Mouse (Mus musculus) liver, embryonic 11.5 days (tissue): ENCODE results near the gene Phf3. TPM values are rescaled to one million over a fixed set of nuclear protein-coding genes. Genes with fewer than 3 reads are reported as not detected.
A peak's percentile ranks its signal among the peaks of the same experiment; 100 is the strongest.

Experiments used
- ATAC-seq: fragments of 200-750 bp; cut with Nextera tagmentation; replicated peaks from 2 replicates; pipeline ENCODE4 v1.8.0; 2017; ENCODE audit warnings: moderate number of reproducible peaks, mild to moderate bottlenecking, moderate TSS enrichment, moderate library complexity; ENCODE audit not compliant: low FRiP score
- DNase-seq: peaks from one replicate; pipeline ENCODE4 v3.0.0-alpha.2; 2017; ENCODE audit warnings: low spot score
- H3K27ac ChIP-seq: fragments of 300-500 bp; sonication (generic); 2 replicates; pipeline ENCODE4 v1.5.1; 2014; ENCODE audit warnings: mild to moderate bottlenecking, low read depth, low read length, control low read depth
- H3K27me3 ChIP-seq: fragments of 300-500 bp; sonication (generic); replicated peaks from 2 replicates; pipeline ENCODE4 v1.6.1; 2014; ENCODE audit warnings: low read length, mixed read lengths; ENCODE audit not compliant: control insufficient read depth, insufficient read depth
- H3K36me3 ChIP-seq: fragments of 300-500 bp; sonication (generic); 2 replicates; pipeline ENCODE4 v1.6.1; 2014; ENCODE audit warnings: mild to moderate bottlenecking, low read length, moderate library complexity, mixed read lengths; ENCODE audit not compliant: control insufficient read depth, insufficient read depth
- H3K4me1 ChIP-seq: fragments of 300-500 bp; sonication (generic); replicated peaks from 2 replicates; pipeline ENCODE4 v1.6.1; 2014; ENCODE audit warnings: low read length, mixed read lengths; ENCODE audit not compliant: control insufficient read depth, insufficient read depth
- H3K4me2 ChIP-seq: fragments of 300-500 bp; sonication (generic); 2 replicates; pipeline ENCODE4 v1.6.1; 2014; ENCODE audit warnings: mild to moderate bottlenecking, control low read depth, moderate library complexity
- H3K4me3 ChIP-seq: fragments of 300-500 bp; sonication (generic); 2 replicates; pipeline ENCODE4 v1.5.1; 2014; ENCODE audit warnings: low read depth, low read length, control low read depth
- H3K9ac ChIP-seq: fragments of 300-500 bp; sonication (generic); 2 replicates; pipeline ENCODE4 v1.6.1; 2014; ENCODE audit warnings: low read depth, low read length, control low read depth
- H3K9me3 ChIP-seq: fragments of 300-500 bp; sonication (generic); 2 replicates; pipeline ENCODE4 v1.6.1; 2016; ENCODE audit warnings: low read length, inconsistent platforms, mixed read lengths; ENCODE audit not compliant: control insufficient read depth
- WGBS: fragments of 180-500 bp; shearing (Covaris S2); extraction: QIAGEN DNeasy Blood & Tissue Kit; methylation state at CpG from one replicate; pipeline ENCODE4 v1.1.7; 2014; 5-methylcytosine and 5-hydroxymethylcytosine counted together
- polyA plus RNA-seq: library from polyadenylated mRNA; unstranded; fragments of >200 nt; fragmentation: Nextera tagmentation; extraction: Ambion mirVana; gene quantifications from 2 replicates; pipeline ENCODE4 v1.2.1, GENCODE M21; 2014

The Phf3 gene
- polyA plus RNA-seq, 1 experiment from 2014 or later = 27.0 TPM

DNA sequence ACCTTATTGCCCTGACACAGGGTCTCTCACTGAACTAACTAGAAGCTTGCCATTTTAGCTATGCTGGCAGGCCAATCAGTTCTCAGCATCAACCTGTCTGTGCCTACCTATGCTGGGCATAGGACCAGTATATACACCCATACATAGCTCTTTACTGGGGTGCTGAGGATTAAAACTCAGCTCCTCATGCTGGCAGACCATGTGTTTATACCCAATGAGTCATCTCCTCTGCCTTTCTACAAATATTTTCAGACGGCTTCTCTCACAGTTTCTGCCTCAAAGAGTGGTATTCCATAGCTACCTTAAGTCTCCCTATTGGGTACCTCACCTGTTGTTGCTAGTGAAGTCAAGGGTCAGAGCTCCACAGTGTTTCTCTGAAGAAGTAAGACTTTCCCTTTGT lies 84.0 kb downstream of the Phf3 start:
- no peak for ATAC-seq
- Histone ChIP-seq H3K27me3 (no peaks in the 10 kb centered on the region), H3K9me3 (no peaks in the 10 kb centered on the region), H3K27ac (no peak overlapping the region), H3K9ac (no peak overlapping the region), H3K4me2 (no peak overlapping the region), H3K4me1 (no peaks in the 10 kb centered on the region), H3K36me3 (no peaks in the 10 kb centered on the region), H3K4me3 (no peak overlapping the region)
- 61% methylated on average over 1 of the region's 1 CpGs for WGBS
- no peak for DNase-seq

DNA sequence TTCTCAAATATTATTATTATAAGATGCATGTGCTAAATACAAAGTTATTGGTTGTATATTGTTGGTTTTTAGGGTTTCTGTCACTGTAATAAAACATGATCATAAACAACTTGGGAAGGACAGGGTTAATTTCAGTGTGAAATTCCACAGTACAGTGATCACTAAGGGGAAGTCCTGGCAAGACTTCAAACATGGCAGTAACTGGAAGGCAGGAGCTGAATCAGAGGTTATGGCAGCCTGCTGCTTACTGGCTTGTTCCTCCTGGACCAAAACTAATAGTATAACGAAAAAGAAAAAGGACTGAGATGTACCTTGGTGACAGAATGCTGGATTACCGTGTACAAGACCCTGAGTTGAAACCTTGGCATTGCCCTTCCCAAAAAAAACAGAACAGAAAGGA lies 84.7 kb downstream of the Phf3 start:
- Histone ChIP-seq H3K9me3 (no peaks in the 10 kb centered on the region), H3K4me1 (no peaks in the 10 kb centered on the region), H3K36me3 (no peaks in the 10 kb centered on the region), H3K4me2 (no peak overlapping the region), H3K4me3 (no peak overlapping the region), H3K27me3 (no peaks in the 10 kb centered on the region), H3K9ac (no peak overlapping the region), H3K27ac (no peak overlapping the region)
- ATAC-seq (no peak), DNase-seq (no peak)
- 63% methylated on average over 2 of the region's 2 CpGs for WGBS

DNA sequence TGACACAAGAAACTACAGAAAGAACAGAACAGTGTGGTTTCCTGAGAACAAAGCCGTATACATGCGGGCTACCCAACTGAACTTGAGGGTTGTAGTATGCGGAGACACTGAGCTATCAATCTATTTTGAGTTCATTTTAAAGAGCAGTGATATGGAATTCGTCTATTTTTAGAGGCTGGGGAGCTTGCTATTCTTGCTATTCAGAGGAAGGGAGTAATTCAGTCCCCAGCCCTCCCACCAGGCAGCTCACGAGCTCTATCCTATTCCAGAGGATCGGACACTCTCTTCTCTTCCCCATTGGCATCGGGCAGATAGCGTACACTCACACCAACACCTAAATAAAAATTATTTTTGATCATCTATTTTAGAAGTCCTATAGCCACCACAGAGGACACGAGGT lies 87.1 kb downstream of the Phf3 start:
- DNase-seq (no peak), ATAC-seq (no peak)
- Histone ChIP-seq H3K27ac (no peak overlapping the region), H3K9me3 (no peaks in the 10 kb centered on the region), H3K27me3 (no peaks in the 10 kb centered on the region), H3K4me1 (no peaks in the 10 kb centered on the region), H3K4me3 (no peak overlapping the region), H3K36me3 (no peaks in the 10 kb centered on the region), H3K9ac (no peak overlapping the region), H3K4me2 (no peak overlapping the region)
- WGBS = 79% methylated on average over 9 of the region's 9 CpGs

DNA sequence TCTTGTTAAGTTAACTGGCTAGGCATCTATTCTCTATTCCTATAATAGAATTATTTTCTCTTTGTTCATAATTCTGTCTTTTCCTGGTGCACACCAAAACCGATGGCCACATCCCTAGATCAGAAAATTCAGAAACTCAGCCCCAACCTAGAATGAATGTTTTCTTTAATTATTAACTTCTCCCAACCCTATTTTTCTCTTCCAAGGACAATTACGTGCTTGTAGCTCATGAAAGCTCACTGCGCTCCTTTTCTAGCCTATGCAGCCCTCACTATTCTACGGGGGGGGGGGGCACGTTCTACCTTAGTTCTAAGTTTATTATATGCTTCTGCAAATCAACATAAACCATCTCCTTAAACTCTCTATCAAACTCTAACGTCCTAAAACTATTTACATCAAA lies 90.0 kb downstream of the Phf3 start:
- WGBS = 75% methylated on average over 6 of the region's 6 CpGs
- Histone ChIP-seq H3K4me2 (no peak overlapping the region), H3K4me3 (no peak overlapping the region), H3K27me3 (no peaks in the 10 kb centered on the region), H3K27ac (no peak overlapping the region), H3K4me1 (no peaks in the 10 kb centered on the region), H3K36me3 (no peaks in the 10 kb centered on the region), H3K9ac (no peak overlapping the region), H3K9me3 (no peaks in the 10 kb centered on the region)
- DNase-seq (no peak), ATAC-seq (no peak)

DNA sequence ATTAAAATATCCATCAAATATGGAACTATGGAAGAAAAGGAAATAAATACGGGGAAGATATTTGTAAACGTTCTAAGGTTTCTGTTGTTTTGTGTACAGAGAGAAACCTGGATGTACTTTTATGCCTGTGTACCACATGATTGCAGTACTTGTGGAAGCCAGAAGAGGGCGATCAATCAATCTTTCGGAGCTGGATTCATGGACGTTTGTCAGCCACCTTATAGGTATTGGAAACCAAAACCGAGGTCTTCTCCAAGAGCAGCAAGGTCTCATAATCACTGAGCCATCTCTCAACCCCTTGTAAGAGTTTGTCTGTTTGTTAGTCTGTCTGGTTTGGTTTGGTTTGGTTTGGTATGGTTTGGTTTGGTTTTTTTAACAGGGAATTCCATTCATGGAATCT lies 93.4 kb downstream of the Phf3 start:
- Histone ChIP-seq H3K9ac (no peak overlapping the region), H3K4me3 (no peak overlapping the region), H3K27me3 (no peaks in the 10 kb centered on the region), H3K4me2 (no peak overlapping the region), H3K27ac (no peak overlapping the region), H3K9me3 (no peaks in the 10 kb centered on the region), H3K4me1 (no peaks in the 10 kb centered on the region), H3K36me3 (no peaks in the 10 kb centered on the region)
- ATAC-seq (no peak), DNase-seq (no peak)
- 39% methylated on average over 6 of the region's 6 CpGs for WGBS

DNA sequence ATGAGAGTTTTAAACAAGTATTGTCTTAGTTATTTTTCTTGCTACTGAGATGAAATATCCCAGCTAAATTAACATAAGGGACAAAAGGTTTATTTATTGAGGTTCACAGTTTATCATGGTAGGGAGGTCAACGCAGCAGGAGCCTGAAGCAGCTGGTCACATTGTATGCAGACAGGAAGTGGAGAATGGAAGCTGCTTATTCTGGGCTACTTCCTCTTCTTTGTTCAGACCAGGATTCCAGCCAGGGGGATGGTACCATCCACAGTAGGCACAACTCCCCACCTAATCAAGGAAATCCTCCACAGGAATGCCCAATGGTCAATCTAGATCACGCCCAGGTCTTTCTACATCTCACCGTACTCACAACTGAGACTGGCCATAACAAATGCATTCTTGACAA lies 94.2 kb downstream of the Phf3 start:
- H3K27ac ChIP-seq = no peak overlapping the region
- no peaks in the 10 kb centered on the region for H3K9me3 ChIP-seq
- DNase-seq = no peak
- WGBS = 82% methylated on average over 3 of the region's 3 CpGs
- no peak for ATAC-seq
- no peak overlapping the region for H3K9ac ChIP-seq
- no peaks in the 10 kb centered on the region for H3K4me1 ChIP-seq
- no peaks in the 10 kb centered on the region for H3K27me3 ChIP-seq
- no peak overlapping the region for H3K4me3 ChIP-seq
- H3K4me2 ChIP-seq = no peak overlapping the region
- no peaks in the 10 kb centered on the region for H3K36me3 ChIP-seq

DNA sequence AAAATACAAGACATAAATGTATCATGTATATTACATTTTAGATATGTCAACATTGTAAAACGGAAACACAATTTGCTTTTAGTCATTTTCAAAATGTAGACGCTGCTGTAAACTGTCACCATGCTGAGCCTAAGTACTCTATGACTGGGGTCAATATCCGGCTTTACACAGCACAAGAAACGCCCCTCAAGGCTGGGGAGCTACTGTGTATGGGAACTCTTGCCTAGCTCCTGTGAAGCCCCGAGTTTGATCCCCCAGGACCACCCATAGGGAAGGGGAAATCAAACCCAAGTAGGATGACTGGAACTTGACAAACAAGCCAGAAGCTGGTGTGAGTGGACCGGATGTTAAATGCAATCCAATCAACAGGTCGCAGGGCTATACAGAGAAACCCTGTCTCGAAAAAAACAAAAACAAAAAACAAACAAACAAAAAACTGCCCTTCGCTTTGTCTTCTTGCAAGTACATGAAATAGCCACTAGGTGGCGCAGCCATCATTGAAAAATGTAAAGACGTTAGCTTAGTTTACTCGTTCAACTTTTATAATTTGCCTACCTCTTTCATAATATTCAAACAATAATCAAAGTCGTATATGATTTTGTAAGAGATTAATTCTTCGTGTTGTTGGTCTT lies 95.2 kb downstream of the Phf3 start:
- Histone ChIP-seq H3K4me3 (no peak overlapping the region), H3K27ac (no peak overlapping the region), H3K27me3 (no peaks in the 10 kb centered on the region), H3K4me2 (peak overlapping the region; percentile 35), H3K4me1 (no peaks in the 10 kb centered on the region), H3K9ac (no peak overlapping the region), H3K9me3 (no peaks in the 10 kb centered on the region), H3K36me3 (no peaks in the 10 kb centered on the region)
- DNase-seq = no peak
- 20% methylated on average over 14 of the region's 14 CpGs for WGBS
- ATAC-seq = no peak

DNA sequence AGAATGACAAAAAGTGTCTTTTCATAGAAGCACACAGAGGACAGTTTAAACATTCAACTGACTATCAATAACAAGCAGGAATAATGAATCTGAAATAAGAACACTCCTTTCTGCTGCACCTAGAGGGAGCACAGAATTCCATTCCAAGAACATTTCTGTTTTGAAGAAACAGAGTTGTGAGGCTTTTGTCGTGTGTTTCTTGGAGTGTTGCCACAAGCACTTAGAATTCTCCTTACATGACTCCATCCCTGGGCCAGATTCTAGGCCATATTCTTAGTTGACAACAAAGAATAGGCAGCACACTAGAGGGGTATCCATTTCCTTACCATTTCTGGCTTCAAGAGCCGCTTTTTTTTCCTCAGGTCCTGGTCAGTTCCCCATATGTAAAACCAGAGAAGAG lies 97.5 kb downstream of the Phf3 start:
- ATAC-seq (no peak), DNase-seq (no peak)
- Histone ChIP-seq H3K27me3 (no peaks in the 10 kb centered on the region), H3K4me2 (no peak overlapping the region), H3K36me3 (no peaks in the 10 kb centered on the region), H3K9me3 (no peaks in the 10 kb centered on the region), H3K9ac (no peak overlapping the region), H3K4me1 (no peaks in the 10 kb centered on the region), H3K4me3 (no peak overlapping the region), H3K27ac (no peak overlapping the region)
- 78% methylated on average over 2 of the region's 2 CpGs for WGBS

DNA sequence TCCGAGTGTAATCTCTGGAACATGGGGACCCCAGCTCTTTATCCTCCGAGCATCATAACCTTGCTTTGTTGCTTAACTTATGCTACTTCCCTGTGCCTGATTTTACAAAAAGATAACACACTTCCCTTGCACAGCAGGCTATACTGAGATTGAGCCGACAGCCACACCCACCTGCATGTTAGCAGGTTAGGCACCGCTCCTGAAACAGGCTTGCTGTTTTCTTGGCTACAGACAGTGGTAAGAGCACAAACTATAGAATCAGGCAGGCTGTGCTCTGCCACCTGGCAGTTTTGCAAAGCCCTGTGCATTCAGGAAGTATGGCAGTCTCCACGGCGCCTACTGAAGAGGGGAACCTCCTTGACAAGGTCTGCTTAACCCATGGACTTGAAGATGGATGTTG lies 100.1 kb downstream of the Phf3 start:
- H3K9ac ChIP-seq = no peak overlapping the region
- ATAC-seq = no peak

More for the DNA sequence above, 100.1 kb downstream of the Phf3 start:
- Histone ChIP-seq H3K4me1 (no peaks in the 10 kb centered on the region), H3K27me3 (no peaks in the 10 kb centered on the region), H3K36me3 (no peaks in the 10 kb centered on the region), H3K9me3 (no peaks in the 10 kb centered on the region), H3K4me3 (no peak overlapping the region), H3K27ac (no peak overlapping the region), H3K4me2 (no peak overlapping the region)
- no peak for DNase-seq
- WGBS = 71% methylated on average over 6 of the region's 6 CpGs
